Mouse (Mus musculus) T-helper 1 cell (primary cell): ENCODE data around the gene Acat1.

Experiments
- in situ Hi-C: fragments of 300-600 bp; cut with MboI, MseI; formaldehyde crosslinking; loops from one replicate; pipeline ENCODE4 v1.15.1; 2025; ENCODE audit warnings: high pct_unique_total_duplicates

Acat1 gene

GRCm38 (mm10) chr9:53609968-53610781 is at the start of gene Acat1:
Gene Acat1 (minus strand): TSS chr9:53610382.
- in situ Hi-C loops: loop anchor here (5.0 kb wide), 1 partner anchor 57 kb away; no protein-coding TSS in a partner anchor

- in situ Hi-C loops: loop anchor here (5.0 kb wide), 1 partner anchor 67 kb away; no protein-coding TSS in a partner anchor
Observed at GRCm38 (mm10) chr9:53634796-53635195, 24.6 kb upstream of the Acat1 start.

- in situ Hi-C loops: no loop called here
Observed at GRCm38 (mm10) chr9:53615246-53615645, 5.1 kb upstream of the Acat1 start.

- in situ Hi-C loops: no loop called here
Observed at GRCm38 (mm10) chr9:53614286-53614685, 4.1 kb upstream of the Acat1 start.

- in situ Hi-C loops: loop anchor here (5.0 kb wide), 1 partner anchor 58 kb away; no protein-coding TSS in a partner anchor
Observed at GRCm38 (mm10) chr9:53609306-53609967, 745 bp downstream of the Acat1 start.

- in situ Hi-C loops: loop anchor here (5.0 kb wide), 1 partner anchor 59 kb away; no protein-coding TSS in a partner anchor
Observed at GRCm38 (mm10) chr9:53607816-53608215, 2.4 kb downstream of the Acat1 start.

- in situ Hi-C loops: loop anchor here (5.0 kb wide), 1 partner anchor 60 kb away; no protein-coding TSS in a partner anchor
Observed at GRCm38 (mm10) chr9:53607192-53607591, 3.0 kb downstream of the Acat1 start.

GRCm38 (mm10) chr9:53604954-53605353 is 5.2 kb downstream of the Acat1 start:
- in situ Hi-C loops: loop anchor here (5.0 kb wide), 1 partner anchor 62 kb away; no protein-coding TSS in a partner anchor

- in situ Hi-C loops: no loop called here
Observed at GRCm38 (mm10) chr9:53603849-53604248, 6.3 kb downstream of the Acat1 start.

GRCm38 (mm10) chr9:53603384-53603783 is 6.8 kb downstream of the Acat1 start:
- in situ Hi-C loops: no loop called here

- in situ Hi-C loops: no loop called here
Observed at GRCm38 (mm10) chr9:53601541-53601940, 8.6 kb downstream of the Acat1 start.

GRCm38 (mm10) chr9:53598631-53599030 is 11.6 kb downstream of the Acat1 start:
- in situ Hi-C loops: no loop called here

- in situ Hi-C loops: no loop called here
Observed at GRCm38 (mm10) chr9:53596971-53597600, 13.1 kb downstream of the Acat1 start.

GRCm38 (mm10) chr9:53594764-53595163 is 15.4 kb downstream of the Acat1 start:
- in situ Hi-C loops: no loop called here

GRCm38 (mm10) chr9:53581870-53582269 is 28.3 kb downstream of the Acat1 start:
- in situ Hi-C loops: no loop called here

- in situ Hi-C loops: no loop called here
Observed at GRCm38 (mm10) chr9:53575721-53576120, 34.5 kb downstream of the Acat1 start.

GRCm38 (mm10) chr9:53572516-53573307 is 37.5 kb downstream of the Acat1 start:
- in situ Hi-C loops: no loop called here

GRCm38 (mm10) chr9:53570662-53571061 is 39.5 kb downstream of the Acat1 start:
- in situ Hi-C loops: no loop called here

GRCm38 (mm10) chr9:53537336-53537965 is 72.7 kb downstream of the Acat1 start:
- in situ Hi-C loops: no loop called here

GRCm38 (mm10) chr9:53536558-53537320 is 73.4 kb downstream of the Acat1 start, which contains the start of the genes Atm and Npat:
Gene Atm (minus strand): TSS chr9:53536740.
Gene Npat (plus strand): TSS chr9:53537047.
- in situ Hi-C loops: no loop called here
